Mouse (Mus musculus) megakaryocyte, embryonic 14.5 days (primary cell): ENCODE results near the gene Plin4.

Experiments used
- FLI1 ChIP-seq: IDR thresholded peaks from 2 replicates; pipeline ENCODE4 v1.6.1; 2012; ENCODE audit warnings: low read length, inconsistent platforms, mixed read lengths
- GATA1 ChIP-seq: IDR thresholded peaks from 3 replicates; pipeline ENCODE4 v1.6.1; 2012; ENCODE audit warnings: mixed read lengths, low read length, inconsistent platforms, borderline replicate concordance

DNA sequence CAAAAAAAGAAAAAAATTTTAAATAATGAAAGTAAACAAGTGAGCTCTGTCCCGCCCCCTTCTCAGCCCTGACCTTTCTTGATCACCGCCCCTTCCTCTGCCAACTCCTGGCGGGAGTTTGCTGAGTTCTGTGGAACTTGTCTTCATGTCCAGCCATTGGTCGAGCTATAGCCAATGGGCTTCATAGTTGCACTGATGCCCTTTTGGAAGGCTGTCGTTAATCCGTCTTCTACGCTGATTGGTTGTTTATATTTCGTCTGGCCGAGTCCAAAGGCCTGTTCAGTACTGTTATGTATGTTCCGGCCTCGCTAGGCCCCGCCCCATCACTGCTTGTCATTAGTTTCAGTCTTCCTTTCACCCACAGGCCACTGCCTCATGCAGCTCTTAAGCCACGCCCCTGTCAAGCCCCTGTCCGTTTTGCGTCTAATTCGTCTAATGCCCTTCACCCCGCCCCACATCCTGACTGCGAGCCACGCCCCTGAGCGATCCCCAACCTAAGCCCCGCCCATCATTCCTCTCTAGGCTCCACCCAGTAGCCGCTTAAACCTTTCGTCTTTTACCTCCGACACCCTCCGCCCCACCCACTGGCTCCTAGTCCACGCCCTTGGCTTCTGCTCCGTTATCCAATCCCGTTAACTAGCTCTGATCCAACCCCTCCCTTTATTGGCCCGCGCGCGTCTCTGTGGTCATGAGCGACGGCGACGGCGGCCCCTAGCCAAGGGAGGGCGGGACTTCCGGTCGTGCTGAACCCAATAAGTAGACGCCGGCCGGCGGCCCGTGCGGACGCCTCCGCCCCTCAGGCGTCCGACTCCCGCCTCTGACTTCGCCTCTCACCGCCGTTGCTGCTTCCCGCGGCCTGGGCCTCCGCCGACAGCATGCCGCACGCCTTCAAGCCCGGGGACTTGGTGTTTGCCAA lies 30.5 kb downstream of the Plin4 start, which contains the start of gene Hdgfl2:
- TF ChIP-seq FLI1 (no peak), GATA1 (no peak)
